Mouse (Mus musculus) kidney, embryonic 14.5 days (tissue): ENCODE data around the gene Pard3b. TPM values are rescaled to one million over a fixed set of nuclear protein-coding genes. Genes with fewer than 3 reads are reported as not detected.

ENCODE experiments used
- ATAC-seq: fragments of 200-750 bp; cut with Nextera tagmentation; 2 replicates; pipeline ENCODE4 v1.8.0; 2017; ENCODE audit warnings: moderate number of reproducible peaks, mild to moderate bottlenecking, moderate TSS enrichment, moderate library complexity; ENCODE audit not compliant: low FRiP score, low TSS enrichment
- H3K27ac ChIP-seq: fragments of 300-500 bp; sonication (generic); 2 replicates; pipeline ENCODE4 v1.5.1; 2014; ENCODE audit warnings: low read depth, mild to moderate bottlenecking, low read length, moderate library complexity, mixed read lengths
- H3K27me3 ChIP-seq: fragments of 300-500 bp; sonication (generic); 2 replicates; pipeline ENCODE4 v1.6.1; 2014; ENCODE audit warnings: mild to moderate bottlenecking, low read length; ENCODE audit not compliant: control insufficient read depth, insufficient read depth
- H3K36me3 ChIP-seq: fragments of 300-500 bp; sonication (generic); 2 replicates; pipeline ENCODE4 v1.6.1; 2014; ENCODE audit warnings: low read length, mixed read lengths; ENCODE audit not compliant: control insufficient read depth, insufficient read depth
- H3K4me1 ChIP-seq: fragments of 300-500 bp; sonication (generic); 2 replicates; pipeline ENCODE4 v1.6.1; 2014; ENCODE audit warnings: low read length, mixed read lengths; ENCODE audit not compliant: control insufficient read depth, insufficient read depth
- H3K4me2 ChIP-seq: fragments of 300-500 bp; sonication (generic); replicated peaks from 2 replicates; pipeline ENCODE4 v1.6.1; 2014; ENCODE audit warnings: low read depth, mild to moderate bottlenecking, low read length
- H3K4me3 ChIP-seq: fragments of 300-500 bp; sonication (generic); 2 replicates; pipeline ENCODE4 v1.5.1; 2014; ENCODE audit warnings: mild to moderate bottlenecking, low read length
- H3K9ac ChIP-seq: fragments of 300-500 bp; sonication (generic); 2 replicates; pipeline ENCODE4 v1.6.1; 2014; ENCODE audit warnings: low read depth, mild to moderate bottlenecking, low read length, moderate library complexity
- H3K9me3 ChIP-seq: fragments of 300-500 bp; sonication (generic); 2 replicates; pipeline ENCODE4 v1.6.1; 2016; ENCODE audit warnings: low read length; ENCODE audit not compliant: control insufficient read depth
- WGBS: fragments of 180-500 bp; shearing (Covaris S2); extraction: QIAGEN DNeasy Blood & Tissue Kit; methylation state at CpG from one replicate; pipeline ENCODE4 v1.1.7; 2014; 5-methylcytosine and 5-hydroxymethylcytosine counted together
- polyA plus RNA-seq: library from polyadenylated mRNA; unstranded; fragments of >200 nt; fragmentation: Nextera tagmentation; extraction: Ambion mirVana; gene quantifications from 2 replicates; pipeline ENCODE4 v1.2.1, GENCODE M21; 2014

Gene Pard3b
- polyA plus RNA-seq, 1 experiment from 2014 or later = 22.4 TPM

GRCm38 (mm10) chr1:62678611-62679344 is 1040.2 kb downstream of the Pard3b start:
- ATAC-seq = no peak
- no peaks in the 10 kb centered on the region; the same call in 1 of the 2 replicates for H3K9me3 ChIP-seq
- H3K4me1 ChIP-seq = no peaks in the 10 kb centered on the region
- H3K27ac ChIP-seq = no peak overlapping the region
- no peak overlapping the region for H3K4me3 ChIP-seq
- WGBS = 53% methylated on average over 4 of the region's 4 CpGs
- H3K27me3 ChIP-seq = 0 out of 2 replicates have a peak, but pooled peaks cover 3% of the 10 kb centered on the region
- H3K36me3 ChIP-seq = no peaks in the 10 kb centered on the region
- H3K4me2 ChIP-seq = no peak overlapping the region
- no peak overlapping the region for H3K9ac ChIP-seq

GRCm38 (mm10) chr1:62679466-62679865 is 1040.8 kb downstream of the Pard3b start:
- WGBS = 85% methylated on average over 2 of the region's 2 CpGs
- Histone ChIP-seq H3K36me3 (no peaks in the 10 kb centered on the region), H3K27ac (no peak overlapping the region), H3K9me3 (no peaks in the 10 kb centered on the region; the same call in 1 of the 2 replicates), H3K9ac (no peak overlapping the region), H3K4me3 (no peak overlapping the region), H3K4me1 (no peaks in the 10 kb centered on the region), H3K4me2 (no peak overlapping the region), H3K27me3 (0 out of 2 replicates have a peak, but pooled peaks cover 3% of the 10 kb centered on the region)
- ATAC-seq = no peak

GRCm38 (mm10) chr1:62682456-62683385 is 1044.1 kb downstream of the Pard3b start:
- WGBS = 53% methylated on average over 21 of the region's 21 CpGs
- no peak overlapping the region for H3K4me3 ChIP-seq
- 0 out of 2 replicates have a peak, but pooled peaks cover 3% of the 10 kb centered on the region for H3K27me3 ChIP-seq
- no peak overlapping the region for H3K4me2 ChIP-seq
- peak; percentile 28; the same call in 1 of the 2 replicates for ATAC-seq
- no peaks in the 10 kb centered on the region for H3K4me1 ChIP-seq
- H3K27ac ChIP-seq = no peak overlapping the region
- no peak overlapping the region for H3K9ac ChIP-seq
- no peaks in the 10 kb centered on the region for H3K36me3 ChIP-seq
- H3K9me3 ChIP-seq = no peaks in the 10 kb centered on the region; the same call in 1 of the 2 replicates

GRCm38 (mm10) chr1:62683498-62683897 is 1044.9 kb downstream of the Pard3b start:
- Histone ChIP-seq H3K9me3 (no peaks in the 10 kb centered on the region), H3K27me3 (0 out of 2 replicates have a peak, but pooled peaks cover 3% of the 10 kb centered on the region), H3K9ac (no peak overlapping the region), H3K27ac (no peak overlapping the region), H3K4me2 (no peak overlapping the region), H3K4me3 (no peak overlapping the region), H3K4me1 (no peaks in the 10 kb centered on the region), H3K36me3 (no peaks in the 10 kb centered on the region)
- 93% methylated on average over 2 of the region's 2 CpGs for WGBS
- no peak for ATAC-seq

GRCm38 (mm10) chr1:62687511-62687910 is 1048.9 kb downstream of the Pard3b start:
- no peak for ATAC-seq

GRCm38 (mm10) chr1:62691175-62691574 is 1052.6 kb downstream of the Pard3b start:
- Histone ChIP-seq H3K9me3 (no peaks in the 10 kb centered on the region), H3K4me3 (no peak overlapping the region), H3K4me1 (peaks cover 2% of the 10 kb centered on the region; the same call in 1 of the 2 replicates), H3K27ac (no peak overlapping the region), H3K4me2 (no peak overlapping the region), H3K27me3 (no peaks in the 10 kb centered on the region), H3K9ac (no peak overlapping the region), H3K36me3 (no peaks in the 10 kb centered on the region)
- no peak for ATAC-seq
- 85% methylated on average over 6 of the region's 6 CpGs for WGBS

More at GRCm38 (mm10) chr1:62687511-62687910, 1048.9 kb downstream of the Pard3b start:
- H3K27me3 ChIP-seq = no peaks in the 10 kb centered on the region
- H3K27ac ChIP-seq = no peak overlapping the region
- no peaks in the 10 kb centered on the region for H3K4me1 ChIP-seq
- H3K9me3 ChIP-seq = no peaks in the 10 kb centered on the region
- no peaks in the 10 kb centered on the region for H3K36me3 ChIP-seq
- no peak overlapping the region for H3K4me3 ChIP-seq
- WGBS = 76% methylated on average over 8 of the region's 8 CpGs
- no peak overlapping the region for H3K9ac ChIP-seq
- H3K4me2 ChIP-seq = no peak overlapping the region
